Mouse (Mus musculus) erythroblast, embryonic 14.5 days (primary cell): ENCODE measurements around the gene Fam129a.

Experiments used
- GATA1 ChIP-seq: IDR thresholded peaks from 2 replicates; pipeline ENCODE4 v1.6.1; 2012; ENCODE audit warnings: low read length, inconsistent platforms, mixed read lengths
- TAL1 ChIP-seq: IDR thresholded peaks from 3 replicates; pipeline ENCODE4 v1.6.1; 2012; ENCODE audit warnings: low read length, inconsistent platforms, mixed read lengths

- TF ChIP-seq TAL1, result no peak
- no peak for TF ChIP-seq GATA1
Measured at GRCm38 (mm10) chr1:151564377-151564776, 6.6 kb upstream of the Fam129a start.
